Mouse (Mus musculus) embryonic facial prominence, embryonic 11.5 days (tissue): ENCODE data around the gene Taco1. TPM values are rescaled to one million over a fixed set of nuclear protein-coding genes. Genes with fewer than 3 reads are reported as not detected.

Experiments used
- ATAC-seq: fragments of 200-750 bp; cut with Nextera tagmentation; replicated peaks from 2 replicates; pipeline ENCODE4 v1.8.0; 2017; ENCODE audit warnings: low read depth; ENCODE audit not compliant: insufficient number of reproducible peaks, low FRiP score, low TSS enrichment
- DNase-seq: peaks from one replicate; pipeline ENCODE4 v3.0.0-alpha.2; 2015; ENCODE audit warnings: low spot score
- H3K27ac ChIP-seq: fragments of 300-500 bp; sonication (generic); replicated peaks from 2 replicates; pipeline ENCODE4 v1.5.1; 2014; ENCODE audit warnings: mild to moderate bottlenecking, low read depth, low read length, control low read depth
- H3K27me3 ChIP-seq: fragments of 300-500 bp; sonication (generic); 2 replicates; pipeline ENCODE4 v1.6.1; 2014; ENCODE audit warnings: mild to moderate bottlenecking, low read length, moderate library complexity, mixed read lengths; ENCODE audit not compliant: control insufficient read depth, insufficient read depth
- H3K36me3 ChIP-seq: fragments of 300-500 bp; sonication (generic); replicated peaks from 2 replicates; pipeline ENCODE4 v1.6.1; 2014; ENCODE audit warnings: low read depth, mild to moderate bottlenecking, low read length, moderate library complexity, mixed read lengths; ENCODE audit not compliant: control insufficient read depth, insufficient read depth
- H3K4me1 ChIP-seq: fragments of 300-500 bp; sonication (generic); 2 replicates; pipeline ENCODE4 v1.6.1; 2014; ENCODE audit warnings: low read length, mixed read lengths; ENCODE audit not compliant: control insufficient read depth, insufficient read depth
- H3K4me2 ChIP-seq: fragments of 300-500 bp; sonication (generic); 2 replicates; pipeline ENCODE4 v1.6.1; 2014; ENCODE audit warnings: low read depth, mild to moderate bottlenecking, control low read depth, low read length, moderate library complexity
- H3K4me3 ChIP-seq: fragments of 300-500 bp; sonication (generic); 2 replicates; pipeline ENCODE4 v1.5.1; 2014; ENCODE audit warnings: low read depth, low read length, control low read depth
- H3K9ac ChIP-seq: fragments of 300-500 bp; sonication (generic); replicated peaks from 2 replicates; pipeline ENCODE4 v1.6.1; 2014; ENCODE audit warnings: mild to moderate bottlenecking, control low read depth, low read length
- H3K9me3 ChIP-seq: fragments of 300-500 bp; sonication (generic); replicated peaks from 2 replicates; pipeline ENCODE4 v1.6.1; 2016; ENCODE audit warnings: mild to moderate bottlenecking, low read length, inconsistent platforms, mixed read lengths; ENCODE audit not compliant: control insufficient read depth
- WGBS: fragments of 180-500 bp; shearing (Covaris S2); extraction: QIAGEN DNeasy Blood & Tissue Kit; methylation state at CpG from one replicate; pipeline ENCODE4 v1.1.7; 2014; 5-methylcytosine and 5-hydroxymethylcytosine counted together
- polyA plus RNA-seq: library from polyadenylated mRNA; unstranded; fragments of >200 nt; fragmentation: Nextera tagmentation; extraction: Ambion mirVana; gene quantifications from 2 replicates; pipeline ENCODE4 v1.2.1, GENCODE M21; 2014

Gene Taco1
- polyA plus RNA-seq, 1 experiment from 2014 or later, result 11.4 TPM

- Histone ChIP-seq H3K9me3 (no peaks in the 10 kb centered on the region), H3K4me3 (no peak overlapping the region), H3K27me3 (no peaks in the 10 kb centered on the region), H3K36me3 (no peaks in the 10 kb centered on the region), H3K9ac (no peak overlapping the region), H3K27ac (no peak overlapping the region), H3K4me1 (no peaks in the 10 kb centered on the region), H3K4me2 (no peak overlapping the region)
- no peak for DNase-seq
- ATAC-seq, result no peak
- WGBS, result 93% methylated on average over 3 of the region's 3 CpGs
Observed at GRCm38 (mm10) chr11:106102866-106103265, 37.0 kb downstream of the Taco1 start.

- H3K9ac ChIP-seq, result no peak overlapping the region
- no peaks in the 10 kb centered on the region for H3K9me3 ChIP-seq
- H3K4me1 ChIP-seq, result no peaks in the 10 kb centered on the region
- no peaks in the 10 kb centered on the region for H3K27me3 ChIP-seq
- ATAC-seq, result no peak
- no peak for DNase-seq
- H3K27ac ChIP-seq, result no peak overlapping the region
- H3K4me3 ChIP-seq, result no peak overlapping the region
- H3K4me2 ChIP-seq, result no peak overlapping the region
- 87% methylated on average over 8 of the region's 8 CpGs for WGBS
- no peaks in the 10 kb centered on the region for H3K36me3 ChIP-seq
Observed at GRCm38 (mm10) chr11:106106047-106106587, 40.3 kb downstream of the Taco1 start.

- no peaks in the 10 kb centered on the region; the same call in none of the 2 replicates for H3K36me3 ChIP-seq
- no peak overlapping the region for H3K27ac ChIP-seq
- no peaks in the 10 kb centered on the region for H3K4me1 ChIP-seq
- no peaks in the 10 kb centered on the region for H3K9me3 ChIP-seq
- ATAC-seq, result no peak
- H3K4me3 ChIP-seq, result no peak overlapping the region
- no peak for DNase-seq
- no peaks in the 10 kb centered on the region for H3K27me3 ChIP-seq
- no peak overlapping the region for H3K4me2 ChIP-seq
- H3K9ac ChIP-seq, result no peak overlapping the region
Observed at GRCm38 (mm10) chr11:106111688-106112087, 45.8 kb downstream of the Taco1 start.

- no peaks in the 10 kb centered on the region for H3K9me3 ChIP-seq
- H3K4me1 ChIP-seq, result no peaks in the 10 kb centered on the region
- no peaks in the 10 kb centered on the region; the same call in 1 of the 2 replicates for H3K36me3 ChIP-seq
- ATAC-seq (no peak), DNase-seq (no peak)
- no peak overlapping the region for H3K9ac ChIP-seq
- H3K4me3 ChIP-seq, result no peak overlapping the region
- H3K4me2 ChIP-seq, result no peak overlapping the region
- WGBS, result 94% methylated on average over 5 of the region's 5 CpGs
- H3K27me3 ChIP-seq, result no peaks in the 10 kb centered on the region
- H3K27ac ChIP-seq, result no peak overlapping the region
Observed at GRCm38 (mm10) chr11:106122221-106122620, 56.4 kb downstream of the Taco1 start.

- WGBS, result 87% methylated on average over 3 of the region's 3 CpGs
- ATAC-seq, result no peak
- Histone ChIP-seq H3K4me3 (no peak overlapping the region), H3K9me3 (no peaks in the 10 kb centered on the region), H3K27ac (no peak overlapping the region), H3K27me3 (no peaks in the 10 kb centered on the region), H3K4me2 (no peak overlapping the region), H3K4me1 (no peaks in the 10 kb centered on the region), H3K9ac (no peak overlapping the region), H3K36me3 (no peaks in the 10 kb centered on the region; the same call in 1 of the 2 replicates)
- no peak for DNase-seq
Observed at GRCm38 (mm10) chr11:106122736-106123135, 56.9 kb downstream of the Taco1 start.

Other genes with a start within 250 kb of the Taco1 start
- gene Cyb561, start 112.7 kb upstream of the Taco1 start, polyA plus RNA-seq, result 9.9 and 13.4 TPM in 2 replicates
- 0.41 and 0.47 TPM in 2 replicates for gene Ace, start 98.1 kb upstream of the Taco1 start, polyA plus RNA-seq
- not detected in 2 replicates for gene Ace3, start 71.4 kb upstream of the Taco1 start, polyA plus RNA-seq
- 0.32 and 0.33 TPM in 2 replicates for gene Kcnh6, start 57.9 kb upstream of the Taco1 start, polyA plus RNA-seq
- gene Dcaf7, start 29.2 kb upstream of the Taco1 start, polyA plus RNA-seq, result 59.9 and 68.6 TPM in 2 replicates
- 15.7 and 16.8 TPM in 2 replicates for gene Map3k3, start 18.6 kb downstream of the Taco1 start, polyA plus RNA-seq
- gene Gm10840, start 94.8 kb downstream of the Taco1 start, polyA plus RNA-seq, result 0.92 TPM in 1 of 2 replicates, not detected in the other
- 431 and 442 TPM in 2 replicates for gene Limd2, start 94.8 kb downstream of the Taco1 start, polyA plus RNA-seq
- gene Strada, start 136.1 kb downstream of the Taco1 start, polyA plus RNA-seq, result 33.4 and 35.8 TPM in 2 replicates
- 65.3 and 70.5 TPM in 2 replicates for gene Ccdc47, start 150.3 kb downstream of the Taco1 start, polyA plus RNA-seq
- gene Ddx42, start 150.9 kb downstream of the Taco1 start, polyA plus RNA-seq, result 95.4 and 102 TPM in 2 replicates
- 76.2 and 80.5 TPM in 2 replicates for gene Ftsj3, start 190.0 kb downstream of the Taco1 start, polyA plus RNA-seq
- gene Psmc5, start 190.1 kb downstream of the Taco1 start, polyA plus RNA-seq, result 389 and 396 TPM in 2 replicates
- 57.0 and 60.6 TPM in 2 replicates for gene Smarcd2, start 206.9 kb downstream of the Taco1 start, polyA plus RNA-seq
- gene Tcam1, start 210.6 kb downstream of the Taco1 start, polyA plus RNA-seq, result 0.13 and 0.15 TPM in 2 replicates
- not detected in 2 replicates for gene Gh, start 235.8 kb downstream of the Taco1 start, polyA plus RNA-seq
- gene Cd79b, start 248.7 kb downstream of the Taco1 start, polyA plus RNA-seq, result 1.3 and 1.9 TPM in 2 replicates